Mouse (Mus musculus) inflammation-experienced regulatory T-cells, adult 6 months (primary cell): ENCODE data around the gene Tfdp2. TPM values are rescaled to one million over a fixed set of nuclear protein-coding genes. Genes with fewer than 3 reads are reported as not detected.
"Not testable (repeated sequence)": the region's sequence is repeated elsewhere in the genome, so short reads cannot be mapped to it uniquely, and the experiment has no call there.

Experiments
- ATAC-seq: one replicate; pipeline ENCODE4 v1.8.0; 2017
- polyA plus RNA-seq, 3 experiments: library from polyadenylated mRNA; unstranded; fragments of 100-300 nt; shearing (Covaris generic); gene quantifications; one replicate each; pipeline ENCODE4 v1.2.1; 2017

Gene Tfdp2
- polyA plus RNA-seq: 10 to 100 TPM in 1 of 3 experiments, 1 to 10 TPM in 2; 8.7 to 12.1 (median 9.5) TPM

- peak; percentile 91 for ATAC-seq
Observed at GRCm38 (mm10) chr9:96195885-96196622, at the start of gene Tfdp2. Tfdp2 (plus strand) TSS chr9:96196275.

DNA sequence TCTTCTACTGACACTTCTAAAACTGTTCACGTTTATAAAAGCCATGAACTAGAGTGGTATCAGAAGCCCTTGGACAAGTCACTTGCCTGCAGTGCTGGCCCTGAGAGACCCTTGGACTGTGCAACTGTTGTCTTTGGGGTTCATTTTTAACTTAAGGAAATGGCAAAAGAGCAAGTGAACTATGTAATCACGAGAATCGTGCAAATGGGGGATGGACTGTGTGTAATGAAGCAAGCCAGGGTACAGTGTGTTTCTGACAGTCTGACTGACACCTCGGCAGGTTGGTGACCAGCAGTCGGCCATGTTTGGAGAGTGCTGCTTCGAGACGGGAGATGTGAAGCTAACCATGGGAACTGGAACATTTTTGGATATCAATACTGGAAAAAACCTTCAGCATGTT, 43.3 kb upstream of the Tfdp2 start:
- no peak for ATAC-seq

- ATAC-seq: no peak
Observed at GRCm38 (mm10) chr9:96158431-96158830, 37.6 kb upstream of the Tfdp2 start.

- ATAC-seq: no peak
Observed at GRCm38 (mm10) chr9:96159047-96159446, 37.0 kb upstream of the Tfdp2 start.

DNA sequence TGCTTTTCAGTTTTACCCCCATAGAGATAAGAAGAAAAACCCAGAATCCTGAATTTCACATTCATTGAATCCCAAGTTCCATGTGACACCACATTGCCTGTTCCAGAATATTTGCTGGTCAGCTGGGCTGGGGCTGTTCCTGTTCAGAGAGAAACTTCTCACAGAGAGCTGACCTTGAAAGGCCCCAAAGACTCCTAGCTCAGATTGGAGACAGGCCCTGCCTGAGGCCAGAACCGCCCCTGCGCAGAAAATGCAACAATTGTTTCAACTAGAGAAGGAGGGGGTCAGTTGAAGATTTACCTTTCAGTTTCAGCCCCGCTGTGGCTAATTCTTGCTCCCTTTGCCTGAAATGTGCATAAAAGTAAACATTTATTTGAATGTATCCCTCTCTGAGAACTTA, 35.3 kb upstream of the Tfdp2 start:
- no peak for ATAC-seq

DNA sequence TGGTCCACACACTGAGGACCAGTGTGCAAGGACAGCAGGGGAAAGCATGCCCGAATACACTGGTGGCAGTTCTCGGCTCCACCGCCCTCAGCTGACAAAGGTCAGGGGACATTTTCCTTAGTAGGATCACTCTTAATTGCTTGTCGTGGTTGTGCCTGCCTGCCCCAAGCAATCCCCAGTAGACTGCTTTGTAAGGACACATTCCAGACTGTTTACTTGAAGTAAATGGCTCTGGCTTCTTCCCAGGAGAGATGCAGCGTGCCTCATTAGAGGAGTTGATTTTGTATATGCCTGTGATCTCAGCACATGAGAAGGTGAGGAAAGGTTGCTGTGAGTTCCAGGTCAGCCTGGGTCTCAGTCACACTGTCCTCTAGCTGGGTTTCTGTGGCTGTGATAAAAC, 33.7 kb upstream of the Tfdp2 start:
- no peak for ATAC-seq

- ATAC-seq: no peak
Observed at GRCm38 (mm10) chr9:96163443-96163842, 32.6 kb upstream of the Tfdp2 start.

DNA sequence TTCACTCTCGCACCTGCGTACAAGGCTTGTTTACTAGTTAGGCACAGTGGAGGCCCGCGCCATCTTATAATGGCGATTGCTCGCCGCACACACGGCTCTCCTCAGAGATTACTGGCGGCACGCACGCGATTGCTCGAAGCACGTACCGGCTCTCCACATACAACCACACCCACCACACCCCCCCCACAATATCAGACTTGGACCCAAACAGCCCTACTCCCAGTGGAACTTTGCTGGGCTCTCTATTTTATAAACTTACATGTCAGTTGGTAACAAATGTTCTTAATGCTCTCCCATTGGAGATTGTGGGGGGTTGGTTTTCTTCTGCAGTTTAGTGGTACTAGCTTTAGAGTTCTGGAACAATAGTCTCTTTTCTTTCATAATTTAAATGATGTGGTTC, 32.1 kb upstream of the Tfdp2 start:
- ATAC-seq: not testable (repeated sequence)

DNA sequence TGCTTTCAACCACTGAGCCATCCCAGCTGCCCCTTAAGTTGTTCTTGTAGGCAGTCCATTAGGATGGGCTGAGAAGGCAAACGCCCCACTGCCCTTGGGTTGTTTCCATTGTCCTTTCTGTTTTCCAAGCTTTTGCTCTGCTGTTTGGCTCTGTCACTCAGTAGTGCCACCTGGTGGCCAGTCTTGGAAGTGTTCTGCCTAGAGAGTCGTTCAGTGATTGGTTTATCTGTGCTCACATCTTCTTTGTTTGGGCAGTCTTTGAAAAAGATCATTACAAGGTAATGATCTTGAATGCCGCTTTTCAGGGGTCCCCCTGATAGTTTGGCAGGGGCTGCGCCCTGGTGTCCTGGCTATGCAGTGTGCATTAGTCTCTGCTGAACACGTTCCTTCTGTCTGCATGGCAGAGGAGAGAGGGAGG, 28.9 kb upstream of the Tfdp2 start:
- ATAC-seq: peak; percentile 72

GRCm38 (mm10) chr9:96170600-96170999, 25.5 kb upstream of the Tfdp2 start:
- no peak for ATAC-seq

DNA sequence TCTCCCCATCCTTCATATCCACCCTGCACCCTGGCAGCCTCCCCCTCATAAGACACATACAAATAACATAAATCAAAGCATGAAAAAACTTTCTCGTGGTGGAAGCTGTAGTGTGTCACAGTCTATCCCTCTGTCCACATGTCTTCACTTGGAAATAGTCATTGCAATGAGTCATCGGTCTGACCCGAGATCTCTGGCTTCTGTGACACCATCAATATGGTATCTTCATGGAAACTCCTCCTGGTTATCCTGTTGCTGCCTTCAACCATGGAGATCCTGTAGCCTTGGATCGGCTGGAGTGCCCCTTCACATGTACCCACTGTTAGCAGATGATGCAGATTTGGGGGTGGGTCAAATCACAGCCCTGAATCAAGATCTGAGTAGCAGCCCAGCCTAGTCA, 11.2 kb upstream of the Tfdp2 start:
- no peak for ATAC-seq

DNA sequence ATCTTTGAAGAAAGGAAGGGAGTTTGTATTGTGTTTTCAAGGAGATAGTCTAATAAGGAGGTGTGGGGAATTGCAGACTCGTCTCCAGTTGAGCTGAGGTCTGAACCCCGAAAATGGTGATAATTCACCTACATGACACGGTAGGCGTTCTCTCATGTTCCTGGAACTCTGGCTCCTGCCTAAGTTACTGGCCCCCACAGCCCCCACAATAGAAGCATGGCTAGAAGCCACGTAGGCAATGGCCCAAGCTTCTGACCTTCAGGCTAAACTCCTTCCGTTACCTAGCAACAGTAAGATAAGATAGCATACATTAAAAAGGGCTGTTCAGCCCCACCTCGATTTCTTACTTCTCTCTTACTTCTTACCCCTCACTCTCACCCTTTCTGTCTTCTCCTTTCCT, 9.4 kb upstream of the Tfdp2 start:
- ATAC-seq: no peak

DNA sequence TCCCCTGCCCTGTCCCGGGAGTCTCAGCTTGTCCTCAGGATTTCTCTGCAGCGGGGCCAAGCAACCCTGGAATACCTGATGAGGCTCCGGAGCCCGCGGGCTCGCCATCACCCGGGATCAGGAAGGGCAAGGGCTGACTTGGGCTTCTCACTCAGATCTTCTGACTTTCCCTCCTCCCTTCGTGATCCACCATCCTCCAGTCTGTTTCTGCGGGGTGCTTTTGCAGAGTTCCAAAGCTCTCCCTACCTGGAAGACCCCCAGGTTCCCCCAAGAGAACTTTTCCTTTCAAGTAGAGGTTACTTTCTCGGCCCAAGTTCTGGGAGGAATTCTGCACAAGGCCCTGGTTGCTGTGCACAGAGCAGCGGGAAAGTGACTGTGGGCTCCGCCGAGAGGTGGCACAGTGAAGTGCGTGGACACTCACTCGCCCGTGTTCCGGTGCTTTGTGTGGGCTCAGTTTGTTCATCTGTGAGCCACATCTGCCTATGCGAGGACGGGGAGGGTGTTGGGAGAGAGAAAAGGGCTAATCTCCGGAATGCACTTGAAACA, 634 bp downstream of the Tfdp2 start:
- ATAC-seq: peak; percentile 52

DNA sequence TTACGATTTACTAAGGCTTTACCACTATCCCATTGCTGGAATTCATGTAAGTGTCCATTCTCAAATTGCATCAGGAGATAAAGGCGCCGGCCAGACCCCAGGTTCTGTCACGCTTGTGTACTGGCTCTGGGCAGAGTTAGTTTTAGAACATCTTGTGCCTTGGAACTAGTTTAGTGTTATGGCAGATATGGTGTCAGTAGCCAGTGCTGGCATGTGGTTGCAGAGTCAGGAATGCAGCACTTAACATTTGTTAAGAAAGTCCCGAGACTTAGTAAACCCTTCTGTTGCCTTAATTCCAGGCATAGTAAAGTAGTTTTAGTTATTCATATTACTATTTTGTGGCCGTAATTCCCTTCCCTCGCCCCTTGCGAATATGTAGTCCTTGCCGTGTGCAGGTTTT, 1.7 kb downstream of the Tfdp2 start:
- ATAC-seq: no peak

GRCm38 (mm10) chr9:96203663-96204062, 7.6 kb downstream of the Tfdp2 start:
- ATAC-seq: no peak

DNA sequence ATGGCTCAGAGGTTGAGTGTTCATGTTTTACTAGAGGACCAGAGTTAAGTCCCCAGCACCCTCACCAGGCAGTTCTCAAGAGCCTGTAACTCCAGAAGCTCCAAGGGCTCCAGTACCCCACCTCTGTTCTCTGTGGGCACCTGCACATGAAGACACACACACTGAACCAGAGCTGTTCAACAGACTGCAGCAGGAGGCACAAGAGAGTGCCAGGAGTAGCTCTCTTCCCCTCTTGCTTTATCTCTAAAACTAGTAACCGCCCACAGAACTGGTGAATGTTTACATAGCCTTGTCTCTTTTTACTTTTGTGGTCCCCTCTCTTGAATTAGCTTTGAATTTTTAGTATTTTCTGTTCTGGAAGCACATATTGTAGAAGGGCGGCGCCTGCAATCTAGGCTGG, 11.4 kb downstream of the Tfdp2 start:
- ATAC-seq: no peak

DNA sequence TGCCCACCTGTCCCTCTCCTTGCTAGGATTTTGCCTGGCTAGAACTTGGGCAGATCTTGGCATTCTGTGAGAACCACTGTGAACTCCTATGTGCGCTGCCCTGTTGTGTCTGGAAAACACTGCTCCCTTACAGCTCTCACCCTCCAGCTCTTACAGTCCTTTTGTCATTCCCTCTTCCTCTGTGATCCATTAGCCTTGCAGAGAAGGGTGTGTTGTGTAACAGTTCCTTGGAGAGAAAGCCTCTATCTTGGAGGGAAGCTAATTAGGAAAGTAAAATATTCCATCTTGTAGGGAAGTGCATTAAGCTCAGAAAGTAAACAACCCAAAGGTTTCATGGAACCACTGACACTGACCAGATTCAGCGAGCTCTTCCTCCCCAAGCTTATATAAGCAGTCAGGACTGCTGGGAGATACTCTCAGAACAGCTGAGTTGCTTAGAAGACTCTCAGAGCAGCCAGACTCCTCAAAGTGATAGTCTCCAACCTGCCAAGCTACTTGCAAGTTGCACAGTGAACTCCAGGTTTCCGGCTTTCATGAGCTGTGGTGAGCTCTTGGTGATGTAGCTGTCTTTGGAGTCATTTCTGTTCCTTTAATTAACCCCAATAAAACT, 17.1 kb downstream of the Tfdp2 start:
- no peak for ATAC-seq

DNA sequence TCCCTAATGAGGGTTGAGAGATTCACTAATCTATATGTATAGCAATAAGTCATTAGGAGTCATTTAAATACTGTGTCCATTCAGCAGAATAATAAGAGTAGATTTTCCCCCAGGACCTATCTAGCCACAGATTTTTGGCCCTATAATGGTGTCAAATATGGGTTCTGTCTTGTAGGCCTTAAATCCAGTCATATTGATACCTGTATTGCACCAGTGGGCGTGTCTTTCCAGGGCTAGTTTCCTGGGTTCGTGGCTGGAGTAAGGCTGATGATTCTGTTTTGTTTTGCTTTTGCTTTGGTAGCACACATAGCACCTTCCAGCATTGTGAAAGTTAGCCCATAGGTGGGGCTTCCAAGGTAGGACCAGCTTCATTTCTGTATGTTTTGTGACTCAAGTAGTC, 18.1 kb downstream of the Tfdp2 start:
- no peak for ATAC-seq

DNA sequence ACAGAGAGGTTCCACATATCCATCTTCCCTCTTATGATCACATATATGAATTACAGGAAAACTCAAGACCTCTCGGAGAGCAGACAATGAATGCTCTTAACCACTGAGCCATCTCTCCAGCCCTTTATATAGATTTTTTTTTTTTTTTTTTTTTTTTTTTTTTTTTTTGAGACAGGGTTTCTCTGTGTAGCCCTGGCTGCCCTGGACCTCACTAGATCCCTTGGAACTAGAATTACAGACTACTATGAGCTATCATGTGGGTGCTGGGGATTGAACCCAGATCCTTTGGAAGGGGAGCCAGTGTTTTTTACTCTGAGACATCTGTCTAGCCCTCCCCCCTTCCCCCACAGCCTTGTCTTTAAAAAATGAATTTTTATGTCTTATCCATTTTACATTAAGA, 21.2 kb downstream of the Tfdp2 start:
- ATAC-seq: no peak

DNA sequence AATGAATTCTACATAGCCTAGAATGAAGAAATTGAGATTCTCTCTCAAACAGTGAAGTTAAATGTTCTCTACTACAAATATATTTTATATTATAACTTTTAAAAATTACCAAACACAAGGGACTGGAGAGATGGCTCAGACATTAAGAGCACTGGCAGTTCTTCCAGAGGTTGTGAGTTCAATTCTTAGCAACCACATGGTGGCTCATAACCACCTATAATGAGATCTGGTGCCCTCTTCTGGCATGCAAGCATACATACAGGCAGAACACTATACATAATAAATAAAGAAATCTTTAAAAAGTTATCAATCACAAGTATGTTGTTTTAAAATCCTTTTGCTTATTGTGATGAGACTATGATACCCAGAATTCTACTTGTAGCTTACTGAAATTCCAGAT, 21.7 kb downstream of the Tfdp2 start:
- no peak for ATAC-seq

GRCm38 (mm10) chr9:96219114-96219669, 23.1 kb downstream of the Tfdp2 start:
- no peak for ATAC-seq

DNA sequence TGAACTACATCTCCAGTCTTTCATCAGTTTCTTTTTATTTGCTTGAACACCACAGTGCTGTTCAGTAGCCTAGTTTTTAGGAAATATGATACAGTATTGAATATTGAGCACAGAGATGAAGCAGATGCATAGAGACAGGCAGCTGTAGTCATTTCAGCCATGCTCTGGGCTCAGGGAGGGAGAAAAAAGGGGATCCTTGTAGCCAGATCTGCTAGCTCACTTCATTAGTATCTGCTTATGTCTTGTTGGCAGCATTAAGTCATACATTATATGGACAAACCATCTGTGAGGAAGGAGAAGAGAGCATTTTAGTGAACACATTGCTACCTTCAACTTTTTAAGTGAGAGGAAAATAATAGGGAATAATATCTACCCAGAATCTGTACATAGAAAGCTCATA, 24.3 kb downstream of the Tfdp2 start:
- ATAC-seq: no peak

- no peak for ATAC-seq
Observed at GRCm38 (mm10) chr9:96223302-96223701, 27.2 kb downstream of the Tfdp2 start.

GRCm38 (mm10) chr9:96228285-96228684, 32.2 kb downstream of the Tfdp2 start:
- ATAC-seq: no peak
